Mouse (Mus musculus): ENCODE measurements around the gene Pdlim4. TPM values are rescaled to one million over a fixed set of nuclear protein-coding genes. Genes with fewer than 3 reads are reported as not detected.
"Not testable (repeated sequence)": the region's sequence is repeated elsewhere in the genome, so short reads cannot be mapped to it uniquely, and the experiment has no call there.

The Pdlim4 gene
- polyA plus RNA-seq, 1 experiment from 2014 or later, result 21.4 TPM

DNA sequence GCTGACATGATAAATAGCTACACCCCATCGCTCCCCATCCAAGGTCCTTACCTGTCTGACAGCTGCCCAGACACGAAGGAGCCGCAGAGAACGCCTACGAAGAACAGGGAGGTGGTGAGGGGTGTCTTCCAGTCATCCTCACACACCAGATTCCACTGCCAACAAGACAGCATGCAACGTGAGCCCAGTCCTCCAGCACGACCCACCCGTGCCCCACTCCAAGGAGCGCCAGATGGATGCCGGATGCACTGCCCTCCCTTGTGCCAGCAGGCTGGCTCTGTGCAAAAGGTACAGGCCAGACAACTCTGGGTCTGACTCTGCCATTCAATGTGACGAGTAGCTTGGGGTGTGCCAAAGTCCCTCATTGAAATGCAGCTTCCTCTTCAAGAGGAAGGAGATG lies 61.1 kb downstream of the Pdlim4 start:
- DNase-seq, result no peak
- no peaks in the 10 kb centered on the region for H3K27me3 ChIP-seq (ENCODE audit: control insufficient read depth, insufficient read depth, low read length)
- H3K4me2 ChIP-seq (ENCODE audit: low read length), result no peak overlapping the region
- H3K9ac ChIP-seq (replicated peaks; ENCODE audit: low read length), result no peak overlapping the region
- 89% methylated on average over 11 of the region's 11 CpGs for WGBS
- H3K4me1 ChIP-seq (ENCODE audit: control insufficient read depth, insufficient read depth, low read length), result no peaks in the 10 kb centered on the region
- no peak overlapping the region for H3K4me3 ChIP-seq (replicated peaks; ENCODE audit: low read depth, low read length)
- H3K36me3 ChIP-seq (ENCODE audit: control insufficient read depth, insufficient read depth, low read length), result no peaks in the 10 kb centered on the region
- H3K9me3 ChIP-seq (ENCODE audit: control insufficient read depth, low read length), result no peaks in the 10 kb centered on the region
- ATAC-seq (ENCODE audit: low FRiP score, low TSS enrichment), result no peak
- H3K27ac ChIP-seq (replicated peaks; ENCODE audit: low read depth, low read length), result no peak overlapping the region

DNA sequence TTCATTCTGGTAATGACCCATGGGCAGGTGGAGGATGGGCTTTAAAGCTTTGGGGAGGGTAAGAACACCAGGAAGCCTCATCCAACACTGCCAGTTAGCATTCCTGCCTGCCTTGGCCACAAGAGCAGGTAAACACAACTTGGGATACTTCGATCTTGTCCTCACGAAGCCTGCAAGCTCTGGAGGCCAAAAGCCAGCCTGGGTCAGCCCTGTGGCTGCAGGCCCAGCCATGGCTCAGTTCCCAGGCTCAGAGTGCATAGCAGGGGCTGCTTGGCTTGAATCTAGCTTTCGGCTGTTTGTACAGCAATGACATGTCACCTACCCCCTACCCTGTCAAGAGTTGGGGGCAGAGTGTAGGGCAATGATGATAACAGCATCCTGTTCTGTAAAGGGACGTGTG lies 61.9 kb downstream of the Pdlim4 start:
- Histone ChIP-seq H3K27ac (replicated peaks; ENCODE audit: low read depth, low read length) (no peak overlapping the region), H3K9ac (replicated peaks; ENCODE audit: low read length) (no peak overlapping the region), H3K4me1 (ENCODE audit: control insufficient read depth, insufficient read depth, low read length) (no peaks in the 10 kb centered on the region), H3K36me3 (ENCODE audit: control insufficient read depth, insufficient read depth, low read length) (no peaks in the 10 kb centered on the region), H3K27me3 (ENCODE audit: control insufficient read depth, insufficient read depth, low read length) (no peaks in the 10 kb centered on the region), H3K4me3 (replicated peaks; ENCODE audit: low read depth, low read length) (no peak overlapping the region), H3K9me3 (ENCODE audit: control insufficient read depth, low read length) (no peaks in the 10 kb centered on the region), H3K4me2 (ENCODE audit: low read length) (no peak overlapping the region)
- ATAC-seq (ENCODE audit: low FRiP score, low TSS enrichment) (no peak), DNase-seq (no peak)
- 88% methylated on average over 4 of the region's 4 CpGs for WGBS

GRCm38 (mm10) chr11:54006362-54006761 lies 62.5 kb downstream of the Pdlim4 start:
- not testable (repeated sequence) for H3K9ac ChIP-seq (replicated peaks; ENCODE audit: low read length); H3K4me1 ChIP-seq (ENCODE audit: control insufficient read depth, insufficient read depth, low read length); H3K36me3 ChIP-seq (ENCODE audit: control insufficient read depth, insufficient read depth, low read length); H3K27me3 ChIP-seq (ENCODE audit: control insufficient read depth, insufficient read depth, low read length); H3K4me2 ChIP-seq (ENCODE audit: low read length); H3K27ac ChIP-seq (replicated peaks; ENCODE audit: low read depth, low read length); H3K9me3 ChIP-seq (ENCODE audit: control insufficient read depth, low read length); DNase-seq; ATAC-seq (ENCODE audit: low FRiP score, low TSS enrichment); H3K4me3 ChIP-seq (replicated peaks; ENCODE audit: low read depth, low read length)
- 77% methylated on average over 5 of the region's 5 CpGs for WGBS

Other genes with a start within 250 kb of the Pdlim4 start
- 0.26 and 0.57 TPM in 2 replicates for gene Gm12216, start 209.8 kb downstream of the Pdlim4 start, polyA plus RNA-seq (2014; fragmentation: Nextera tagmentation; extraction: Ambion mirVana)
- 8.6 and 8.8 TPM in 2 replicates for gene Slc22a5, start 177.4 kb downstream of the Pdlim4 start, polyA plus RNA-seq (2014; fragmentation: Nextera tagmentation; extraction: Ambion mirVana)
- gene Slc22a21, start 88.7 kb downstream of the Pdlim4 start, polyA plus RNA-seq (2014; fragmentation: Nextera tagmentation; extraction: Ambion mirVana), result 2.3 and 2.4 TPM in 2 replicates
- gene Slc22a4, start 40.9 kb downstream of the Pdlim4 start, polyA plus RNA-seq (2014; fragmentation: Nextera tagmentation; extraction: Ambion mirVana), result 2.5 TPM in 2 replicates
- 6.5 and 10.5 TPM in 2 replicates for gene P4ha2, start 31.1 kb upstream of the Pdlim4 start, polyA plus RNA-seq (2014; fragmentation: Nextera tagmentation; extraction: Ambion mirVana)
- not detected in 2 replicates for gene Csf2, start 180.7 kb upstream of the Pdlim4 start, polyA plus RNA-seq (2014; fragmentation: Nextera tagmentation; extraction: Ambion mirVana)
- gene Il3, start 198.3 kb upstream of the Pdlim4 start, polyA plus RNA-seq (2014; fragmentation: Nextera tagmentation; extraction: Ambion mirVana), result not detected in 2 replicates
- 38.4 and 40.9 TPM in 2 replicates for gene Acsl6, start 234.8 kb upstream of the Pdlim4 start, polyA plus RNA-seq (2014; fragmentation: Nextera tagmentation; extraction: Ambion mirVana)

Data from midbrain, embryonic 14.5 days (tissue).